Mouse (Mus musculus): Measurements from ENCODE around the gene Cfap300. TPM values are rescaled to one million over a fixed set of nuclear protein-coding genes. Genes with fewer than 3 reads are reported as not detected.

Cfap300 gene
- polyA plus RNA-seq, 1 experiment from 2014 or later: 7.6 TPM

Other genes with a start within 250 kb of the Cfap300 start
- 29.5 and 32.6 TPM in 2 replicates for gene Birc2, start 205.8 kb downstream of the Cfap300 start, polyA plus RNA-seq (2014; fragmentation: Nextera tagmentation; extraction: Ambion mirVana)
- 4.3 and 5.5 TPM in 2 replicates for gene Birc3, start 169.6 kb downstream of the Cfap300 start, polyA plus RNA-seq (2014; fragmentation: Nextera tagmentation; extraction: Ambion mirVana)
- gene Yap1, start 38.2 kb downstream of the Cfap300 start, polyA plus RNA-seq (2014; fragmentation: Nextera tagmentation; extraction: Ambion mirVana): 22.0 and 24.3 TPM in 2 replicates
- gene Cep126, start 91.5 kb upstream of the Cfap300 start, polyA plus RNA-seq (2014; fragmentation: Nextera tagmentation; extraction: Ambion mirVana): 2.4 and 2.7 TPM in 2 replicates

All from heart, embryonic 14.5 days (tissue).